8 mouse cellular contexts compared by ENCODE assay signal in the genomic region with DNA sequence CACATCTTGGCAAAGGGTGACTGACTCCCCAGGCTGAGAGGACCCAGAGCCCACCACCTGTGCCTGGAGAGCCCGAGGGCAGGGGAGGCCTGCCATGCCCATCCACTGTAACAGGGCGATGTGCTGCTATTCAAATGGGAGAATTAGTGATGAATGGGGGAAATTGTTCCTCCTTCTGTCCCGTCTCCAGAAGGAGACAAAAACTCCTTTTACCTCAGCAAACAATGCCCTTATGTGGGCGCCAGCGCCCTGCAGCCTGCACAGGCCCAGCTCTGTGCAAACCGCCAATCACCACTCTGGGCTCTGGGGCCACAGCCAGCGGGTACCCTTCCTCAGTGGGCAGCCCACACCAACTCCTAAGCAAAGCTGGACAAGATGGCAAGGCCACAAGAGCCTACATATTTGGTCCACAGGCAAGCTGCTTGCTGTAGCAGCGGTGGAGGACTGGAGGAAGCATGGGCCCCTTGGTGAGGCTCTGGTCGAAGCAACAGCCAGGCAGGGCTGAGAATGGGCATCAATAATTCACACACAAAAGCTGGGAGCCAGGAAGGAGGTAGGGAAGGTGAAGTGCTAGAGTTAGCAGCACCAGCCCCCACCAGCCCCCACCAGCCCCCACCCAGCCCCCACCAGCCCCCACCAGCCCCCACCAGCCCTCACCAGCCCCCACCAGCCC.
DNase-seq lines count a peak whose midpoint lies in the region; ATAC-seq and TF ChIP-seq lines count a peak whose summit lies in the region.

No protein-coding gene starts in this region.

- 76% methylated on average over 9 of the region's 9 CpGs for WGBS in heart, embryonic 10.5 days
- 17% methylated on average over 9 of the region's 9 CpGs for WGBS in hindbrain, embryonic 16.5 days
- WGBS in midbrain, embryonic 13.5 days, result 17% methylated on average over 9 of the region's 9 CpGs

- no peak overlapping the region; the same call in 1 of the 2 replicates for H3K4me2 ChIP-seq in hindbrain, embryonic 16.5 days (ENCODE audit: low read length)
- H3K4me2 ChIP-seq in midbrain, embryonic 13.5 days (replicated peaks), result no peak overlapping the region

- H3K9ac ChIP-seq in hindbrain, embryonic 16.5 days (ENCODE audit: low read depth, low read length), result no peak overlapping the region; the same call in 1 of the 2 replicates
- H3K9ac ChIP-seq in midbrain, embryonic 13.5 days (replicated peaks), result 0 out of 2 replicates have a peak overlapping the region, but pooled peaks have one; percentile 25

- no peaks in the 10 kb centered on the region for H3K9me3 ChIP-seq in heart, embryonic 10.5 days
- H3K9me3 ChIP-seq in hindbrain, embryonic 16.5 days (ENCODE audit: control insufficient read depth, low read length), result no peaks in the 10 kb centered on the region
- no peaks in the 10 kb centered on the region for H3K9me3 ChIP-seq in midbrain, embryonic 13.5 days

- TF ChIP-seq POLR2A in cortical plate, adult 2 months (IDR thresholded peaks at IDR 0.05; ENCODE audit: extremely low read depth, insufficient read depth, low read length), result no peak

- peak overlapping the region; percentile 75 for H3K27ac ChIP-seq in heart, embryonic 10.5 days
- peak overlapping the region; percentile 70 for H3K27ac ChIP-seq in cortical plate, adult 2 months (ENCODE audit: insufficient read depth, low read length)
- peak overlapping the region; percentile 73 for H3K27ac ChIP-seq in hindbrain, embryonic 16.5 days (ENCODE audit: low read depth, low read length)
- peak overlapping the region; percentile 89 for H3K27ac ChIP-seq in midbrain, embryonic 13.5 days

- no peak for DNase-seq in heart, embryonic 10.5 days (ENCODE audit: low spot score)
- DNase-seq in heart, postnatal 36 days, result no peak
- DNase-seq in ovary, postnatal 36 days (ENCODE audit: low spot score), result no peak
- DNase-seq in adrenal gland, postnatal 36 days, result no peak
- no peak for DNase-seq in gastrocnemius, postnatal 36 days

- TF ChIP-seq CTCF in cortical plate, adult 2 months (IDR thresholded peaks at IDR 0.05; ENCODE audit: extremely low read depth, insufficient read depth, low read length), result no peak

- intact Hi-C loops in heart, postnatal 36 days (cut with DNase I), result no loop called here
- intact Hi-C loops in gastrocnemius, postnatal 36 days (cut with DNase I), result no loop called here

- 0 out of 2 replicates have a peak overlapping the region, but pooled peaks have one; percentile 15 for H3K4me3 ChIP-seq in heart, embryonic 10.5 days
- no peak overlapping the region for H3K4me3 ChIP-seq in cortical plate, adult 2 months (ENCODE audit: insufficient read depth, low read length)
- no peak overlapping the region for H3K4me3 ChIP-seq in hindbrain, embryonic 16.5 days (ENCODE audit: low read length)
- H3K4me3 ChIP-seq in midbrain, embryonic 13.5 days (replicated peaks), result no peak overlapping the region

- H3K27me3 ChIP-seq in heart, embryonic 10.5 days (ENCODE audit: insufficient read depth, poor library complexity, severe bottlenecking), result no peaks in the 10 kb centered on the region
- no peaks in the 10 kb centered on the region for H3K27me3 ChIP-seq in hindbrain, embryonic 16.5 days (replicated peaks; ENCODE audit: control insufficient read depth, insufficient read depth, low read length)
- H3K27me3 ChIP-seq in midbrain, embryonic 13.5 days, result no peaks in the 10 kb centered on the region

- peaks cover 91% of the 10 kb centered on the region for H3K4me1 ChIP-seq in heart, embryonic 10.5 days
- peaks cover 5% of the 10 kb centered on the region for H3K4me1 ChIP-seq in cortical plate, adult 2 months (ENCODE audit: control insufficient read depth, insufficient read depth, low read length)
- peaks cover 43% of the 10 kb centered on the region for H3K4me1 ChIP-seq in hindbrain, embryonic 16.5 days (ENCODE audit: control insufficient read depth, insufficient read depth, low read depth, low read length)
- peaks cover 67% of the 10 kb centered on the region for H3K4me1 ChIP-seq in midbrain, embryonic 13.5 days (replicated peaks)

- peaks cover 68% of the 10 kb centered on the region for H3K36me3 ChIP-seq in heart, embryonic 10.5 days
- peaks cover 13% of the 10 kb centered on the region for H3K36me3 ChIP-seq in hindbrain, embryonic 16.5 days (ENCODE audit: control insufficient read depth, insufficient read depth, low read length)
- peaks cover 51% of the 10 kb centered on the region for H3K36me3 ChIP-seq in midbrain, embryonic 13.5 days

- ATAC-seq in hindbrain, embryonic 16.5 days, result peak; percentile 89
- peak; percentile 84 for ATAC-seq in midbrain, embryonic 13.5 days
